Mouse (Mus musculus) T-helper 2 cell (primary cell): ENCODE measurements around the gene Mast4.

ENCODE experiments used
- in situ Hi-C: fragments of 300-600 bp; cut with MboI, MseI; formaldehyde crosslinking; loops from one replicate; pipeline ENCODE4 v1.15.1; 2025; ENCODE audit warnings: high pct_unique_total_duplicates

Gene Mast4

DNA sequence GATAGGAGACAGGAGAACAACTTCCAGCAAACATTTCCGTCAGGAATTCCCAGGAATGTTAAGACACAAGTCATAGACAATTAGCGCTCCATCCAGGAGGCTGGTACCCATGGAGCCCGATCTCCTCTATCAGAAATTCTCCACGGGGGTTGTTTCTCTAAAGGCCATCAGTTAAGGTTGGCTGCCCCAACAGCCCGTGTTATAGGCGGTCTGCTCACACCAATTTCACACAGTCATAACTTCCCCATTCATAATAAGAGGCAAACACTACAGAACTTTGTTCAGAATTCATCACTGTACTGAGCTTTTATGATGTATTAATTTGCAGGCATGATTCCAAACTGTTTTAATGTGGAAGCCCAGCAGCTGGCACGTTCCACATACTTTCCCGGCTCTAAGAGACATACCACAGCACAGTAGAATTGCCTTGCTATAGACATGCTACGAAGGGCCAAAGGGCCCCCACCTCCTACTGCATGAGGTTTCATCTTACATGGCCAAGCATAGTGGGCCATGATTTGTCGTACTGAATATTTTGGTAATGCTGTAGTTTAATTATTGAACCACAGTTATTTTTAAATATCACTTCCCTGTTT lies 19.1 kb downstream of the Mast4 start:
- in situ Hi-C loops: no loop called here

DNA sequence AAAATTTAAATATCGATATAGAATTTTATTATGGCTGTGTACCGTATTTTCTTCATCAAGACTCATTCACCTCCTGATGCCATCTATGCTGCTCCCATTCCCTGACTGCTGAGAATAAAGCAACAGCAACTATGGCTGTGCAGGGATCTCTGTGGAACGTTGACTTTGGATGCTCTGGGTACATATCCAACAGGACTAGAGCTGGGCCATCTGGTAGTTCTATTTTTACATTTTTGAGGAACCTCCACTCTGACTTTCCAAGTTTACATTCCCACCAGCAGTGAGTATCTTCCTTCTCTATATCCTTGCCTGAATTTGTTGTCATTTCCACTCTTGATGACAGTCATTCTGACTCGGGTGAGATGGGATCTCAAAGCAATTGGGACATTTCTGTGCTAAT lies 26.0 kb downstream of the Mast4 start:
- in situ Hi-C loops: no loop called here

DNA sequence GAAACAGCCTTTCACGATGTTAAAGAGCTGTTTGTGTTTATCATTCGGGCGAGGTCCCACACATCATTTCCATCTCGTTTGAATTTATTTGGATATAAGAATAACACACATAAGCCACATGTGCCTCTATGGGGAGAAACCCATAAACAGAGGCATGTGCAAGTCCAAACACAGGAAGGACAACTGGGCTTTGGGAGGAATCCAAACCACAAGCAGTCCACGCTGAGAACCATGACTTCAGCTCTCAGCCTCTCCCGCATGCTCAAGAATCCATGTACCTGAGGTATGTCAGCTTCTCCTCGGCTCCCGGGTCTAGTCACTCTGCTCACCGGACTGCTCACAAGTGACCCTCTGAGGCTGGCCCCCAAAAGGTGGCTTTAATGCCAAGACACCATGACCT lies 30.5 kb downstream of the Mast4 start:
- in situ Hi-C loops: no loop called here

- in situ Hi-C loops: no loop called here
These were observed 31.8 kb downstream of the Mast4 start for GRCm38 (mm10) chr13:103302508-103302907.

DNA sequence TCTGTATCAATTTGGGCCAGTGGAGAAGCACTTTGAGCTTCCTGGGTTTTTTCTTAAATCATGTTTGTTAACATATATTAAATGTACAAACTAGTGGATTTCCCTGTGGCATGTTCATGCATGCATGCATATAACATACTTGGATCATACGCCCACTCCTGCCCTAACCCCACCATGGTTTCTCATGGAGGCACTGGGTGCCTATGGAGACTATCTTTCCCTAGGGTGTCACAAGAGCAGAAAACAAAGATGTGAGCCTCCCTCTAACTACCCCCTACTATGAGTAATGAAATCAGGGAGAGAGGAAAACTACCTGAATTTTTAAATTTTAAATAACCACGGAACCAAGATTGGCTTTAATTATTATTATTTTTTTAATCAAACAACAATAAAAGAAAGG lies 32.2 kb downstream of the Mast4 start:
- in situ Hi-C loops: no loop called here

- in situ Hi-C loops: no loop called here
These were observed 39.9 kb downstream of the Mast4 start for GRCm38 (mm10) chr13:103294424-103294823.

DNA sequence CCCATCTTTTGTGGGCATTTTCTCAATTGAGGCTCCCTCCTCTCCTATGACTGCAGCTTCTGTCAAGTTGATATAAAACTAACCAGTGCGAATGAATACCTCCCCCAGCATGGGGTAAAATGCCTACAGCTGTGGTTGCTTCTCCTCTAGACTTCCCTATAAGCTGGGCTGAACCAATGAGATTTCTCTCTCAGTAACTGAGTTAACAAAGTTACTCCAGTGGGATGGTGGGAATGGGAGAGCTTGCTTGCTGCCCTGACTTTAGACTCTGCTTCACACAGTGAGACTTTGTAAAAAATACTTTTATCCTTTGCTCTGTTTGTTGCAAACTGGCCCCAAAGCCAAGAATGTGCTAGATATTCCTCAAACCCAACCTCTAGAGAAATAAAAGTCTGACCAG lies 41.2 kb downstream of the Mast4 start:
- in situ Hi-C loops: no loop called here

GRCm38 (mm10) chr13:103291098-103291497 lies 43.2 kb downstream of the Mast4 start:
- in situ Hi-C loops: no loop called here

DNA sequence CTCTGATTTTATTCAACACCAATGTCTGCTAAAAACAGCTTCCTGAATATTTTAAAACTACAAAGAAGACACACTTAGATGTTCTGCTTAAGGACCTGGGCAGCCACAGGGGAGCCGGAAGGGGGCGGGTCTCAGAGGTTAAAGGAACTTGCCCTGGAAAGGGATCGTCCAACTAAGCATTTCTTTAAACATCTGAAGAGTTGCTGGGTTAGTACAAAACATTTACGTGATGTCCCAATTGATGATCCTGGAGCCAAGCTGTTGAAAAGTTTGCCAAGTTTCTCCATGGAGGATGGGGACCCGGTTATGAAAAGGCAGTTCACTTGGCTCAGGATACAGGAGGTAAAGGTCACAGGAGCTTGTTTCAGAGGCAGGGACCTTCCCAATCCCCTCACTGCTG lies 48.5 kb downstream of the Mast4 start:
- in situ Hi-C loops: no loop called here

DNA sequence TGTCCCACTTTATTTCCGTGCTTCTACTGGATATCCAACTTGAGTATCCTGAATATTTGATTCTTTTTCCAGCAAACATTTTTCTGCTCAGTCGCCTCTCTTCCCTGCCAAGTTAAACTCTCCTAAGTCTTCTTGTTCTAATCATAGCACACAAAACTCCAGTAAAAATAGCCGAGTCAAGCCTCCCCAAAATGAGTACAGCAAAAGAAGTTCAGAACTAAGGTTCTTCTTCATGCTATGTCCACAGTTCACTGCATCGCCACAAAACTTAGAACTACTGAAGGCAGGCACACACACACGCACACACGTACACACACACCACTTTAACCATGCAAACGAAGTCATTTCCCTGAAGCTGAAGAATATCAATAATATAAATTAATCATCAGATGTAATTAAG lies 49.3 kb downstream of the Mast4 start:
- in situ Hi-C loops: no loop called here

DNA sequence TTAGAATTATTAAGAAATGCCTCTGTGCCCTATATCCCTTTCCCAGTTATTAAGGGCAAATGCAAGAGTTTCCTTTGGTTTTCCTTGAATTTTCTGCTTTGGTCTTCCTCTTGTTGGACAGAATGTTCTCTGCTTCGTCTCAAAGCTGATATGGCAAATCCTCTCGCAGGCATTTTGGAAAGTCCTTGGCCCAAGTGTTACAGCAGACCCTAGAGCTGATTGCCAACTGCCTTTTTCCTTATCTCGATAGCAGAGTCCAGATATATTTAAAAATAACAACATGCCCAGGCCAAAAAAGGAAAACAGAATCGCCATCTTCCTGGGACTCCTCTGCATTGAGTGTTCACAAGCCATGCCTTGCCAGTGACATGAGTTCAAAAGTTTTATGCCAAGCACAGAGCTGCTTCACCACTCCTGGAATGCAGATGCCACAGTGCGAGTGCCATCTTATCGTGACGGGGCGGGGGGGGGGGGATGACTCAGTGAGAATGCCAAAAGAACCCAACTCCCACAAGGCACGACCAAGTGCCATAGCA lies 63.4 kb downstream of the Mast4 start:
- in situ Hi-C loops: no loop called here

GRCm38 (mm10) chr13:103262707-103263106 lies 71.6 kb downstream of the Mast4 start:
- in situ Hi-C loops: no loop called here

DNA sequence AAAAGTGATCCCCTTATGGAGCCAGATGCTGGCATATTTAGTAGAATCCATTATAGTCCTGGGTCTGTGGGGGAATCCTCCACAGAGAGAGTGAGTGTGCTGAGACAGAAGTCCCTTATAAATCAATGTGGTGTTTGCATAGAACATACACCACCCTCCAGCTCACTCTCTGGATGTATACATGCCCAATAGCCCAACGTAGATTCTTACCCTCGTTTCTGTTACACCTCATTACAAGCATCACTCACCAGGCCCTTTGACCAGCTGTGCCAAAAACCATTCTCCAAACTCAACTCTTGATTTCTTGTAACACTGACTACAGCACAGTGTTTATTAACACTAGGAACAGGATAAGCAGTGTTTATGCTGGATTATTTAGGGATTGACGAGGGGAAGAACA lies 72.2 kb downstream of the Mast4 start:
- in situ Hi-C loops: no loop called here

DNA sequence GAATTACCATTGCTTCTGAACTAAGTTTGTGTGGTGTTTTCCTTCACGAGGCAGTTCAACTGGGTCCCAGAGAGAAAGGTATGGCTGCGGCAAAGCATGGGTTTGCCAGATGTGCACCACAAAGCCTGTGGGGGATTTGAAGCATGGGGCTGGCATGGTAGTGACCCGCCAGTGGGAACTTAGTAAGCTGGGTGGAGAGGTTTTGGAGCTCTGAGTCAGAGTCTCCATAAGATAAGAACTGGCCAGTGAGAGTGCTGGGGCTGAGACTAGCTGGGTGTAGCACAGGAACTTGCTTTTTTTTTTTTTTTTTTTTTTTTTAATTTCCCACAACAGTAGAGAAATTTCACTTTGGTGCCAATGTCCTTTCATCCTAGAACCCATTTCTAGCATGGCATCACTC lies 73.9 kb downstream of the Mast4 start:
- in situ Hi-C loops: no loop called here

- in situ Hi-C loops: no loop called here
These were observed 76.2 kb downstream of the Mast4 start for GRCm38 (mm10) chr13:103258106-103258505.

DNA sequence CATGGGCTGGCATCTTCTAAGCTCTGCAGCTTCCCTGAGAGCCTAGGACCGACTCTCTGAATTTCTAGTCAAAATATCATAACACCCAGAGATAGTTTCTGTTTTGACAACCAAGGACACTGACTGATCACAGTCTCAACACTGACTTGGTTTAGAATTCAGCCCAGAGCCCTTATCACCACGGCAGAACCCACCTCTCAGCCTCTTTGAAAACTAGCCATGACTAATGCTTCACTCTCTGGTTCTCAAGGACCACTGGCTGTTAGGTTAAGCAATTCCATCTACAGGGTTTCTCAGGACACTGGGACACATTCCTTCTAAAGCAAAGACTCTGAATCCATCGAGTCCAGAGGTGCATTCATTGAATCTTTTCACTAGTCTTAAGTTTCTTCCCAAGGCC lies 79.4 kb downstream of the Mast4 start:
- in situ Hi-C loops: no loop called here

- in situ Hi-C loops: no loop called here
These were observed 81.2 kb downstream of the Mast4 start for GRCm38 (mm10) chr13:103253077-103253476.

DNA sequence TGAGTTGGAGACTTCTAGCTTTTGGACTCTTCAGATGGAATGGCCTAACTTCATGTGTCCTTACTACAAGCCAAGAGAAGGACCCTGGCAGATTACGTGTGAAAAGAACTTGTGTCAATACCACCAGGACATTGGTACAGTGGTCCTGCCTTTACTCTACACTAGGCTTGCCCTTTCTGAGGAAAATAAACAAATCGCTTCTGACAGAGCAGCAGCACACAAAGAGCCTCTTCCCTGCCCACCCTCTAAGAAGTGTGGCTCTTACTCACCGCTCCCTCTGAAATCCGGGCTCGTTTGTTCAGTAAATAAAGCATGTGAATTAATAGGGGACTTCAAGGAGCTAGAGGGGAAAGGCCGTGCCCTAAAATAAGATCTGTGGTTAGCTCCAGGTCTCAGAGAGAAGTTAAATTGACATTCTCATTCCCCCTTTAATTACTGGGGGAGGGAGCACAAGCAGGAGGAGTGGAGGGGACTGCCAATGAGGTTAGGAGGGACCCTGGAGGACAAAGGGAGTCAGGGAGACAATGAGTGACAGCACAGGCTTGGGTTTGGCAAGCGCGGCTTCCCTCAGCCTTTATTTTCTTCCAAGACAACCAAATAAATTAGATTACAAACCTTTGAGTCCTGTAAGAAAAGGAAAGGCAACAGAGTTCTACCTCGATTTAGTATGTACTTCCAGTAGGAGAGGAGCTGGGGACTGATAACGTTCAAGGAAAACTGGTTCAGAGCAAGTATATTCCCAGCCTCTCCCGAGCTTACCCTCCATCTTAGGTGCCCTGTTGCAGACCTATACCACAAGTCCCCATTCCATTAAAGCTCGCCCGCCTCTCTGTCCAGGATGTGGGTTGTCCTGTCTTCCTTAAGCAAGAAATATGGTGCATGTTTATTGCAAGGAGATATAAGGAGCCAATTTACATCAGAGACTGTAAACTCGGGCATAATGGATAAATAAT lies 85.9 kb downstream of the Mast4 start:
- in situ Hi-C loops: no loop called here

DNA sequence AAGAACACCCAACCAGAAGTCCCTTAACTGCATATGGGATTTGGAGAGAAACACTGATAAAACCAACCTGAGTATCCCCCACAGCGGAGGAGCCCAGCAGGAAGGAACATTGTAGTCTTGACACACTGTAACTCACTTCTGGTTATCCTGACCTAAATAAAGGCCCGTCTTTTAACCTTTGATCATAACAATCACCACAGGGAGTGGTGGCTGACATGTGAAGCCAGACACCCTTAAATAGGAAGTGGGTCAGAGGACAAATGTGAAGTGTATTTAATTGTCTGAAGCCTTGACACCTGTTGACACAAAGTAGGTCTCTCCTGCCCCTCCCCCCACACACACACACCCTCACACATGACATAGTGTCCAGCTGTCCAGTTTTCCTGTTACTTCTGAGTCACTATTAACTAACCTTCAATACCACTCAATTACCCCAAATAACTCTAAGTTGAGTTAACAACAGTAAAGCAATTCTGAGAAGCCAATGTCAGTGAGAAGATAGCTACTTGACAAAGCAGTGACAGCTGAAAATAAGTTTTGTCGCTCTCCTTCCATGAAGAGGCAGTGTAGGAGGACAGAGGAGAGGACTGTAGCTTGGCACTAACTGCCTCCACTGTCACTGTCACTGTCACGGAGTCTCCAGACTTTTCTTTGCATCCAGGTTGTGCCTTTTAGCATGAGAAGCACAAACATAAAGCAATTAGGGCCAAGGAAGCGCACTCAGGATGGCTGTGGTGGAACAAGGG lies 87.2 kb downstream of the Mast4 start:
- in situ Hi-C loops: no loop called here

DNA sequence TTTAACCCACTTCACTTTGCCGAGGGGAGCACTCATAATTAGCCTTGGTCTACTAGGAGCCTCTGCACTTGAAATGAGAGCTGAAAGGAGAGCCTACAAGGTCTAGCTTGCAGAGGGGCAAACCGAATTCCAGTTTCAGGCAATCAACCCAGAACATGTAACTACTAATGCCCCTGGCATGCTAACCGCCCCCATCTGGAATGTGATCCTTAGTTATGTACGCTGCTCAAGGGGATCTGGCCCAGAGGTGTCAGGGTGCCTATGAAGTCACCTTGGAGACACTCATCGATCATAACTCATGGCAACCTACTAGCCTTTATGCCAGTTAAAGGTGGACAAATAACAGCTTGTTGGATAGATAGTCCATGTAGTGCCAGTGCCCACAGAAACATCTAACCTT lies 88.9 kb downstream of the Mast4 start:
- in situ Hi-C loops: no loop called here

GRCm38 (mm10) chr13:103244053-103244452 lies 90.2 kb downstream of the Mast4 start:
- in situ Hi-C loops: no loop called here

GRCm38 (mm10) chr13:103241092-103241491 lies 93.2 kb downstream of the Mast4 start:
- in situ Hi-C loops: no loop called here
